Mouse (Mus musculus) gastrocnemius, adult 2 months (tissue): Measurements from ENCODE around the gene Eri2. TPM values are rescaled to one million over a fixed set of nuclear protein-coding genes. Genes with fewer than 3 reads are reported as not detected.
A peak's percentile ranks its signal among the peaks of the same experiment; 100 is the strongest.

Experiments used
- DNase-seq: peaks from one replicate; pipeline ENCODE4 v3.0.0; 2022
- H3K27ac ChIP-seq: fragments of 200-600 bp; 2 replicates; pipeline ENCODE4 v1.8.1; 2022; ENCODE audit warnings: mild to moderate bottlenecking
- H3K4me3 ChIP-seq: fragments of 200-600 bp; 2 replicates; pipeline ENCODE4 v1.8.1; 2022; ENCODE audit warnings: mild to moderate bottlenecking, moderate library complexity
- CTCF ChIP-seq: fragments of 200-600 bp; IDR thresholded peaks from 2 replicates; pipeline ENCODE4 v1.8.1; 2022; ENCODE audit warnings: antibody characterized with exemption, mild to moderate bottlenecking, moderate library complexity
- intact Hi-C: fragments of 180-260 bp; cut with DNase I; formaldehyde crosslinking; loops from one replicate; pipeline ENCODE4 v1.15.1; 2025
- long read RNA-seq, 2 experiments: library from polyadenylated mRNA; stranded (forward); transcript quantifications; one replicate each; pipeline ENCODE4 v2.0.0; 2021
- total RNA-seq, 2 experiments: library from RNA; stranded (reverse); gene quantifications; 2 replicates each; pipeline ENCODE4 v1.2.3; 2021

Eri2 gene
- 1 to 10 TPM; 1.0 to 1.2 TPM for total RNA-seq
- long read RNA-seq, experiment 1, partial matches to known transcripts, result 0 of 3 reads
- long read RNA-seq, experiment 1, other reads (novel, unspliced or antisense), result 1 of 3 reads
- long read RNA-seq, experiment 2, partial matches to known transcripts, result 1 of 2 reads
- long read RNA-seq, experiment 2, other reads (novel, unspliced or antisense), result 0 of 2 reads

GRCm38 (mm10) chr7:119793586-119794250 is at the start of gene Eri2, which contains the start of gene Rexo5:
Gene Eri2, minus strand, starts transcription at chr7:119794058.
Gene Rexo5, plus strand, starts transcription at chr7:119794006.
- DNase-seq, result peak; percentile 87
- intact Hi-C loops, result loop anchor here (5.0 kb wide), 1 partner anchor 839 kb away; no protein-coding TSS in a partner anchor
- Histone ChIP-seq H3K27ac (peak within 1 kb of the TSS; percentile 82), H3K4me3 (peak within 1 kb of the TSS; percentile 75)
- no peak for TF ChIP-seq CTCF

GRCm38 (mm10) chr7:119841820-119842449 is 48.1 kb upstream of the Eri2 start:
- no peak for DNase-seq
- no peak overlapping the region for H3K27ac ChIP-seq
- no peak for TF ChIP-seq CTCF
- H3K4me3 ChIP-seq, result no peak overlapping the region
- intact Hi-C loops, result no loop called here

- Histone ChIP-seq H3K4me3 (no peak overlapping the region), H3K27ac (no peak overlapping the region)
- intact Hi-C loops, result no loop called here
- DNase-seq, result no peak
- no peak for TF ChIP-seq CTCF
Measured at GRCm38 (mm10) chr7:119835996-119836777, 42.3 kb upstream of the Eri2 start.

- intact Hi-C loops, result no loop called here
- Histone ChIP-seq H3K27ac (no peak overlapping the region), H3K4me3 (no peak overlapping the region)
- no peak for DNase-seq
- TF ChIP-seq CTCF, result no peak
Measured at GRCm38 (mm10) chr7:119835371-119835770, 41.5 kb upstream of the Eri2 start.

GRCm38 (mm10) chr7:119808723-119809122 is 14.9 kb upstream of the Eri2 start:
- no peak overlapping the region for H3K27ac ChIP-seq
- no peak for TF ChIP-seq CTCF
- intact Hi-C loops, result no loop called here

GRCm38 (mm10) chr7:119807396-119807795 is 13.5 kb upstream of the Eri2 start:
- Histone ChIP-seq H3K27ac (no peak overlapping the region), H3K4me3 (no peak overlapping the region)
- intact Hi-C loops, result no loop called here
- DNase-seq, result no peak
- no peak for TF ChIP-seq CTCF

More at GRCm38 (mm10) chr7:119808723-119809122, 14.9 kb upstream of the Eri2 start:
- DNase-seq, result no peak
- H3K4me3 ChIP-seq, result no peak overlapping the region

GRCm38 (mm10) chr7:119800991-119801390 is 7.1 kb upstream of the Eri2 start:
- intact Hi-C loops, result no loop called here
- no peak overlapping the region for H3K4me3 ChIP-seq
- no peak for DNase-seq
- no peak overlapping the region for H3K27ac ChIP-seq
- TF ChIP-seq CTCF, result no peak

GRCm38 (mm10) chr7:119800488-119800887 is 6.6 kb upstream of the Eri2 start:
- intact Hi-C loops, result no loop called here

GRCm38 (mm10) chr7:119795311-119795710 is 1.5 kb upstream of the Eri2 start:
- TF ChIP-seq CTCF, result no peak
- intact Hi-C loops, result no loop called here
- DNase-seq, result no peak
- Histone ChIP-seq H3K4me3 (no peak overlapping the region), H3K27ac (no peak overlapping the region)

More at GRCm38 (mm10) chr7:119800488-119800887, 6.6 kb upstream of the Eri2 start:
- no peak for DNase-seq
- Histone ChIP-seq H3K4me3 (no peak overlapping the region), H3K27ac (no peak overlapping the region)
- peak; percentile 12; the same call in 1 of the 2 replicates for TF ChIP-seq CTCF

GRCm38 (mm10) chr7:119794251-119794638 is 387 bp upstream of the Eri2 start:
- DNase-seq, result no peak
- Histone ChIP-seq H3K27ac (peak overlapping the region; percentile 82), H3K4me3 (peak overlapping the region; percentile 75)
- intact Hi-C loops, result loop anchor here (5.0 kb wide), 1 partner anchor 838 kb away; no protein-coding TSS in a partner anchor
- no peak for TF ChIP-seq CTCF

- no peak overlapping the region for H3K27ac ChIP-seq
- H3K4me3 ChIP-seq, result no peak overlapping the region
- no peak for TF ChIP-seq CTCF
- DNase-seq, result no peak
- intact Hi-C loops, result no loop called here
Measured at GRCm38 (mm10) chr7:119789024-119789423, 4.8 kb downstream of the Eri2 start.

GRCm38 (mm10) chr7:119784908-119785307 is 8.9 kb downstream of the Eri2 start:
- Histone ChIP-seq H3K27ac (no peak overlapping the region), H3K4me3 (no peak overlapping the region)
- TF ChIP-seq CTCF, result no peak
- no peak for DNase-seq
- intact Hi-C loops, result no loop called here
